Mouse (Mus musculus) forebrain, embryonic 14.5 days (tissue): Measurements from ENCODE around the gene Plpp1. TPM values are rescaled to one million over a fixed set of nuclear protein-coding genes. Genes with fewer than 3 reads are reported as not detected.

Experiments
- ATAC-seq: fragments of 200-750 bp; cut with Nextera tagmentation; 2 replicates; pipeline ENCODE4 v1.8.0; 2017; ENCODE audit warnings: mild to moderate bottlenecking, moderate library complexity
- DNase-seq: peaks from one replicate; pipeline ENCODE4 v3.0.0-alpha.2; 2015; ENCODE audit warnings: low spot score
- H3K27ac ChIP-seq: fragments of 300-500 bp; sonication (generic); 2 replicates; pipeline ENCODE4 v1.5.1; 2014; ENCODE audit warnings: low read depth, mild to moderate bottlenecking, control low read depth, low read length, moderate library complexity
- H3K27me3 ChIP-seq: fragments of 300-500 bp; sonication (generic); replicated peaks from 2 replicates; pipeline ENCODE4 v1.6.1; 2014; ENCODE audit warnings: low read length, control low read depth, mixed read lengths; ENCODE audit not compliant: control insufficient read depth, insufficient read depth
- H3K36me3 ChIP-seq: fragments of 300-500 bp; sonication (generic); 2 replicates; pipeline ENCODE4 v1.6.1; 2014; ENCODE audit warnings: low read length, control low read depth; ENCODE audit not compliant: control insufficient read depth, insufficient read depth
- H3K4me1 ChIP-seq: fragments of 300-500 bp; sonication (generic); 2 replicates; pipeline ENCODE4 v1.6.1; 2014; ENCODE audit warnings: antibody characterized with exemption, low read length, control low read depth; ENCODE audit not compliant: control insufficient read depth, insufficient read depth
- H3K4me2 ChIP-seq: fragments of 300-500 bp; sonication (generic); 2 replicates; pipeline ENCODE4 v1.6.1; 2014; ENCODE audit warnings: mild to moderate bottlenecking, control low read depth, low read length
- H3K4me3 ChIP-seq: fragments of 300-500 bp; sonication (generic); 2 replicates; pipeline ENCODE4 v1.5.1; 2014; ENCODE audit warnings: low read depth, low read length, control low read depth
- H3K9ac ChIP-seq: fragments of 300-500 bp; sonication (generic); 2 replicates; pipeline ENCODE4 v1.6.1; 2014; ENCODE audit warnings: mild to moderate bottlenecking, low read length, control low read depth, moderate library complexity
- H3K9me3 ChIP-seq: fragments of 300-500 bp; sonication (generic); replicated peaks from 2 replicates; pipeline ENCODE4 v1.6.1; 2016; ENCODE audit warnings: low read length, control low read depth, mixed read lengths; ENCODE audit not compliant: control insufficient read depth
- WGBS: fragments of 180-500 bp; shearing (Covaris S2); extraction: QIAGEN DNeasy Blood & Tissue Kit; methylation state at CpG from one replicate; pipeline ENCODE4 v1.1.7; 2014; 5-methylcytosine and 5-hydroxymethylcytosine counted together
- polyA plus RNA-seq: library from polyadenylated mRNA; unstranded; fragments of >200 nt; fragmentation: Nextera tagmentation; extraction: Ambion mirVana; gene quantifications from 2 replicates; pipeline ENCODE4 v1.2.1, GENCODE M21; 2014

The Plpp1 gene
- 39.5 and 41.2 TPM in 2 replicates for polyA plus RNA-seq

- DNase-seq (peak; percentile 98), ATAC-seq (peak; percentile 97)
- under 1% methylated on average over 75 of the region's 83 CpGs for WGBS
- peaks cover 3% of the 10 kb centered on the region; the same call in 1 of the 2 replicates for H3K4me1 ChIP-seq
- peak within 1 kb of the TSS; percentile 83 for H3K4me3 ChIP-seq
- peak within 1 kb of the TSS; percentile 86 for H3K9ac ChIP-seq
- H3K4me2 ChIP-seq, result peak within 1 kb of the TSS; percentile 71
- H3K9me3 ChIP-seq, result no peaks in the 10 kb centered on the region
- peak within 1 kb of the TSS; percentile 93 for H3K27ac ChIP-seq
- no peaks in the 10 kb centered on the region for H3K36me3 ChIP-seq
- no peaks in the 10 kb centered on the region for H3K27me3 ChIP-seq
Observed at GRCm38 (mm10) chr13:112800597-112801380, at the start of gene Plpp1. Gene Plpp1 (plus strand): TSS chr13:112800792.

DNA sequence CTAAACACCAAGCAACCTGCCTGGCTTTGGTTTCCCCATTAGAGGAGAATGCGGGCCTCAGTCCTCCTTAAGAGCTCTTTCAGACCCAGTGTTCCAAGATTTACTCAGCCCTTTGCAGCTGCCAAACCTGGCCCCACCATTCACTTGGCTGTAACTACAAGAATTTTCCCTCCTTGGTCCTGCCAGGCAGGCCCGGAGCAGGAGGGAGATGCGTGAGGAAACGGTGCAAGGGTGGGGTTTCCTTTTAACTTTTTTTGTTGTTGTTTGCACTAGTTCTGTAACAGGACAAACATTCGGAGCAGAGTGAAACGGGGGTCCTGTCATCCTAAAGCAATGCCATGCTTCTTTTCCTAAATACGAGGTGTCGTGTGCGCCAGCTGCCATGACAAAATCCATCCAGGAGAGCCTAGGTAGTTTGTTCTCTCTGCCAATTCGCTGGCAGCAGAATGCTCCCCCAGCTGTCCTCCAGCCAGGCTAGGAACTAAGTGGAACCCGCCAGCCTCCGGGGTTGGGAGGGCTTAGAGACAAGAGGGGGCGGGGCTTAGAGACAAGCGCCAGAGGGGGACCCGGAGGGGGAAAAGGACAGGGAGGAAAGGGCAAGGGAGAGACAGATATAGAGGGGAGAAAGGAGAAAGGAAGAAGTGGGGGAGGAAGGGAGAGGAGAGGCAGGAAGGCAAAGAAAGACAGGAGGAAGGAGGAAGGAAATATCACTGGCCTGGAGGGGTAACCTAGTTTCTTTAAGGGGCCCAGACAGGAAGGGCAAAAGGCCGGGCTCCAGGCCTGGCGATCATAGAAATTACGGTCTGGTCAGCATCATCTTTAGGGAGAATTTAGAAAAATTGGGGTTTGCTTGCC lies 48.9 kb upstream of the Plpp1 start:
- 25% methylated on average over 18 of the region's 18 CpGs for WGBS
- Histone ChIP-seq H3K9me3 (no peaks in the 10 kb centered on the region), H3K4me3 (no peak overlapping the region), H3K36me3 (no peaks in the 10 kb centered on the region), H3K4me1 (peaks cover 6% of the 10 kb centered on the region), H3K27ac (peak overlapping the region; percentile 27; the same call in 1 of the 2 replicates), H3K9ac (no peak overlapping the region), H3K4me2 (peak overlapping the region; percentile 34), H3K27me3 (no peaks in the 10 kb centered on the region)
- peak; percentile 78 for ATAC-seq
- peak; percentile 80 for DNase-seq

DNA sequence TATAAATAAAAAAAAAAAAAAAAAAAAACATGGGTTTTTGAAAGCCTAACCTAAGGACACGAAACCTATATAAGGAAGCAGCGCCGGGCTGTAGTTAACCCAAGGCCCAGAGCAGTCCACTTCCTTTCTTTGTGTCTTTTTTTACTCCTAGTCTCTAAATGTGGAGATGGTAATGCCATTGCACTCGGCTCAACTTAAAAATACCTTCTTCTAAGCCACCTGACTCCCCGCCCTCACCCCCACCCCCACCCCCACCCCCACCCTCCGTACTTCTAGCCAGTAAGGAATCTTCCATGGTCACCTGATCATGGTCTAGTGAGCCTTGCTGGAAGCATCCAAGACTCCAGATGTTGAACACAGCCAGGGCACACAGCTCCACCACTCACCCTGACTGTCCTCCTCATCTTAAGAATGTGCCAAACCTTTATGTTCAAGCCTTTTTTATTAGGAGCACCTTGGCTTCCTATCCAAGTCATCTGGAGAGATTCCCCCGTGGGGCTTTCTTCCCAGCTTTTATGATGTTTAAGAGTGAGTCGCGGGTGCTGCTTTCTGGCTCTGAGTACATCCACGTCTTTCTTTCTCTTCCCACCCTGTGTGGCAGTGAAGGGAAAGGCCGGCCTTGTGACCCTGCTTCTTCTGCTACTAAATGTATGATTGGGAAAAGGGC lies 48.1 kb upstream of the Plpp1 start:
- no peaks in the 10 kb centered on the region for H3K9me3 ChIP-seq
- no peak overlapping the region for H3K4me3 ChIP-seq
- H3K4me2 ChIP-seq, result no peak overlapping the region
- no peaks in the 10 kb centered on the region for H3K27me3 ChIP-seq
- H3K27ac ChIP-seq, result no peak overlapping the region
- peaks cover 6% of the 10 kb centered on the region for H3K4me1 ChIP-seq
- H3K36me3 ChIP-seq, result no peaks in the 10 kb centered on the region
- DNase-seq (no peak), ATAC-seq (no peak)
- no peak overlapping the region for H3K9ac ChIP-seq
- WGBS, result 87% methylated on average over 11 of the region's 11 CpGs

GRCm38 (mm10) chr13:112753522-112753921 lies 47.1 kb upstream of the Plpp1 start:
- WGBS, result 93% methylated on average over 9 of the region's 9 CpGs
- Histone ChIP-seq H3K9me3 (no peaks in the 10 kb centered on the region), H3K27me3 (no peaks in the 10 kb centered on the region), H3K4me1 (peaks cover 6% of the 10 kb centered on the region), H3K36me3 (no peaks in the 10 kb centered on the region), H3K27ac (no peak overlapping the region), H3K4me2 (no peak overlapping the region), H3K4me3 (no peak overlapping the region), H3K9ac (no peak overlapping the region)
- no peak for DNase-seq
- ATAC-seq, result no peak

GRCm38 (mm10) chr13:112754871-112755270 lies 45.7 kb upstream of the Plpp1 start:
- Histone ChIP-seq H3K36me3 (no peaks in the 10 kb centered on the region), H3K9me3 (no peaks in the 10 kb centered on the region), H3K27me3 (no peaks in the 10 kb centered on the region), H3K9ac (no peak overlapping the region), H3K4me3 (no peak overlapping the region), H3K4me2 (no peak overlapping the region), H3K4me1 (peaks cover 6% of the 10 kb centered on the region), H3K27ac (no peak overlapping the region)
- WGBS, result 61% methylated on average over 4 of the region's 4 CpGs
- DNase-seq, result no peak
- ATAC-seq, result no peak

GRCm38 (mm10) chr13:112755507-112756010 lies 45.0 kb upstream of the Plpp1 start:
- H3K27me3 ChIP-seq, result no peaks in the 10 kb centered on the region
- no peak overlapping the region for H3K4me3 ChIP-seq
- WGBS, result 66% methylated on average over 11 of the region's 11 CpGs
- H3K9me3 ChIP-seq, result no peaks in the 10 kb centered on the region
- H3K36me3 ChIP-seq, result no peaks in the 10 kb centered on the region
- H3K4me2 ChIP-seq, result no peak overlapping the region
- no peak overlapping the region for H3K27ac ChIP-seq
- peak; percentile 19 for DNase-seq
- ATAC-seq, result no peak
- peaks cover 6% of the 10 kb centered on the region for H3K4me1 ChIP-seq
- no peak overlapping the region for H3K9ac ChIP-seq

- Histone ChIP-seq H3K36me3 (no peaks in the 10 kb centered on the region), H3K4me2 (no peak overlapping the region), H3K27me3 (no peaks in the 10 kb centered on the region), H3K27ac (no peak overlapping the region), H3K4me1 (no peaks in the 10 kb centered on the region), H3K9ac (no peak overlapping the region), H3K9me3 (no peaks in the 10 kb centered on the region), H3K4me3 (no peak overlapping the region)
- WGBS, result 90% methylated on average over 9 of the region's 9 CpGs
- ATAC-seq, result no peak
- DNase-seq, result no peak
Observed at GRCm38 (mm10) chr13:112757395-112757794, 43.2 kb upstream of the Plpp1 start.

DNA sequence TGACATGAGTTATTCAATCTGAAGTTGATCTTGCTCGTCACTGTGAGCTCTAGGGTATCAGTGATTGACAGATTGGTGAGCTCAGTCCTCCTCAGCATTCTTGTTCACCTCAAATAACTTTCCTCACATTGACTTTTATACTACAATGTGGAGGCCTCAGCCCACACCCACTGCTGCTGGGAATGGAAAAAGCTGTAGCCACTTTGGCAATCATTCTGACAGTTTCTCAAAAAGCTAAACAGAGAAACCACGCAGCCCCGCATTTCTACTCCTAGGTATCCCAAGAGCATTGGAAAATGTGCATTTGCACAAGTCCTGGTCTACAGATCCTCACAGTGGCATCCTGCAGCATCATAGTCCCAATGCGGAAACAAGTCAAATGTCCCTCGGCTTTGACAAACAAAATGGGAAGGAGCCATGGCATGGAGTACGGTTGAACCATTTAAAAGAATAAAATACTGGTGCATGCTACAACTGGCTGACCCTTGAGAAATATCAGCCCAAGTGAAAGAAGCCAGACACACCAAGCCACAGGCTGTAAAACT lies 42.0 kb upstream of the Plpp1 start:
- WGBS, result 84% methylated on average over 6 of the region's 6 CpGs
- Histone ChIP-seq H3K36me3 (no peaks in the 10 kb centered on the region), H3K27me3 (no peaks in the 10 kb centered on the region), H3K4me2 (no peak overlapping the region), H3K9me3 (no peaks in the 10 kb centered on the region), H3K9ac (no peak overlapping the region), H3K27ac (no peak overlapping the region), H3K4me3 (no peak overlapping the region), H3K4me1 (no peaks in the 10 kb centered on the region)
- ATAC-seq (no peak), DNase-seq (no peak)
